Mouse (Mus musculus): ENCODE measurements at regions not wholly inside any gene's neighbourhood (a gene's known extent, or its start where the extent isn't known, plus 50 kb on each side); places are given as distances from the start of the nearest gene placed in this dataset.

DNA sequence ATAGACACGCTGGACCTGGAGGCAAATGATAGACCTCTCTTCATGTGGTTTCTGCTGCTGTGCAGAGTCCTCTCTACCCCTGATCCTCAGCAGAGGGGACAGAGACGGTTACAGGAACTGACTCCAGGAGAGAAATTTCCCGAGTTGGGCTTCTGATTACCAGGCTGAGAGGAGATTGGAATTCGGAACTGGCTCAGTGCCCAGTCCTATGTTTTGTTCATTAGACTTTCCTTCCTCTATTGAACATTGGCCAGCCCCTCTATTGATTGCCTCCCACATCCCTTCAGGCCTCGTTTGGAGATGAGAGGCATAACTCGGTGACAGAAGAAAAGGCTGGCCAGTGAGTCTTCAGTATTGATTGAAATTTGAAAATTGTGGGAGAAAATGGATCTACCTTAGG lies 456.1 kb downstream of the Lrig3 start:
- TF ChIP-seq CTCF (IDR thresholded peaks at IDR 0.05; ENCODE audit: low read depth, low read length) (no peak), POLR2A (IDR thresholded peaks at IDR 0.05; ENCODE audit: insufficient read depth, low read length) (no peak)
